Mouse (Mus musculus) adipose tissue, adult 10 weeks (tissue): ENCODE measurements around the gene Spryd3. TPM values are rescaled to one million over a fixed set of nuclear protein-coding genes. Genes with fewer than 3 reads are reported as not detected.

Source experiments
- polyA plus RNA-seq: library from polyadenylated mRNA; stranded (reverse); fragments of 350-450 nt; fragmentation: Illumina TruSeq; extraction: RNeasy Lipid Tissue Mini Kit (QIAGEN cat#74804); gene quantifications from one replicate; pipeline ENCODE4 v1.2.3, GENCODE M21; 2014; ENCODE audit warnings: low read depth, low replicate concordance

Gene Spryd3
- polyA plus RNA-seq, result 54.5 TPM

DNA sequence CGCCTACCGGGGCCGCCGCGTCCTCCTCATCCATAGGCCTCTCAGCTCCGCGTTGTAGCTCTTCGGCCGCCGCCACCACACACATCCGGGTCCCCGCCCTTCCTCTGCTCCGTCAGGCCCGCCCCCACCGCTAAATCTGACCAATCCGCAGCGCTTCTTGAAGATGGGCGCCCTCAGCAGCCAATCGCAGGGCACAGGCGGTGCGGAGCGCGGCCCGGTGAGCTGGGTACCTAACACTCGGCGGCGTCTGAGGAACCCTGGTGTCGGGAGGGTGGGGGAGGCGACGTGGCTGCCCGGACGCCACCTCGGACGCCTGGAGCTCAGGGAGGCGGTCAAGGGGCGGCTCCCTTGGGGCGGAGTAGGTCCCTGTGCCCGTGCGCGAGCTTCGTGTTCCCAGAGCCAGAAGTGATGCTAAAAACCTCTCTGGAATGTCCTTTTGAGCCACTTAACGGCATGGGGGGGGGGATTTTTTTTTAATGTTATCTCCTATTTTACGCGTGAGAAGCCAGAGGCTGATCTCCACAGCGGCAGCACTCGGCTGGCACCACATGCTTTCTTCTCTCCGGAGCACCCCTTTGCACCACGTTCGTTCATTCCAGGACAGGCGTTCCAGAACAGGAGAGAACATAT is at the start of gene Spryd3:
TSS of gene Spryd3 (minus strand) at position 106 of the 630 bp plus-strand sequence.

GRCm38 (mm10) chr15:102150301-102151135 is 14.5 kb upstream of the Spryd3 start, which contains the start of gene Soat2:
TSS of gene Soat2 (plus strand) at chr15:102150526.

DNA sequence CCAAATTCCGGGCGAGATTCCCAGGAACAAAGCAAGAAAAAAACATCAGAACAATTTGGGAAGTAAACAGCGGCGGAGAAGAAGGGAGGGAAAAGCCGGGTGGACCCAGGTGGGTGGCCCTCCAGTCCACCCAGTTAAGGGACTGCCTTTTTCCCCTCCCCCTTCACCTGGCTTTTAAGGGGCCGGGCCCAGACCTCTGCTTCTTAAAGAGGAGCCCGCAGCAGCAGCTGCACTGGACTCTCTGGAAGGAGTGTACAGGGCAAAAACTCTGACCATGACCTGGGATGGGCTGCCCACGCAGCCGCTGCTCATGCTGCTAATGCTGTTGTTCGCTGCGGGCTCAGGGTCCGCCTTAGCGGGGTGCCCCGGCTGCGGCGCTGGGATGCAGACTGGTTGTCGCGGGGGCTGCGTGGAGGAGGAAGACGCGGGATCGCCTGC is 8.3 kb upstream of the Spryd3 start, which contains the start of gene Igfbp6:
TSS of gene Igfbp6 (plus strand) at position 89 of the 438 bp plus-strand sequence.

GRCm38 (mm10) chr15:102100161-102100981 is 35.7 kb downstream of the Spryd3 start, which contains the start of gene Tns2:
TSS of gene Tns2 (plus strand) at chr15:102100413.

DNA sequence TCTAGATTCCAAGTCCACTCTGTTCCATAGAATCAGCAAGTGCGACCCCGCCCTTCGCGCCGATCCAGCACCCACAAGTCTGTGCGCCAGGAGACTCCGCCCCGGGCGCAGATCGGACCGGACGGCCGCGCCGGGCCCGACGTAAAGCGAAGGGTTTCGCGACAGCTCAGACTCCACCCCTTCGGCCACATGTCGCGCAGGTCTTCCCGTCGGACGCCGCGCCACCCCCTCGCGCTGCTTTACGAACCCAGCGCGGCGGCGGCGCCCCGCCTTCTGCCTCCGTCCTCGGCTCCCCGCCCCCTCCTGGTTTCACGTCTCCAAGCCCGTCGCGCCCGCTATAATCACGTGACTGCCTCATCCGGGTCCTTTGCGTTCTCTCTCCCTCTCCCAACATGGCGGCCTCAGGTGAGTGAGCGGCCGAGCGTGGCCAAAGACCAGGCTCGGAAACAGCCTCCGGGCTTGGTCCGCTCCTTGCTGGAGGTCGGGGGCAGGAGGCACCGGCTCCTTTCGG is 62.4 kb downstream of the Spryd3 start, which contains the start of gene Eif4b:
TSS of gene Eif4b (plus strand) at position 215 of the 511 bp plus-strand sequence.

Other genes with a start within 250 kb of the Spryd3 start
- not detected for gene Krt76, start 243.3 kb downstream of the Spryd3 start, polyA plus RNA-seq
- gene Krt4, start 211.5 kb downstream of the Spryd3 start, polyA plus RNA-seq, result not detected
- gene Krt79, start 195.9 kb downstream of the Spryd3 start, polyA plus RNA-seq, result 1.6 TPM
- 0.19 TPM for gene Krt78, start 181.9 kb downstream of the Spryd3 start, polyA plus RNA-seq
- gene Krt8, start 131.8 kb downstream of the Spryd3 start, polyA plus RNA-seq, result 197 TPM
- gene Krt18, start 108.1 kb downstream of the Spryd3 start, polyA plus RNA-seq, result 277 TPM
- gene Eif4b, start 62.5 kb downstream of the Spryd3 start, polyA plus RNA-seq, result 163 TPM
- gene Tns2, start 35.8 kb downstream of the Spryd3 start, polyA plus RNA-seq, result 102 TPM
- 147 TPM for gene Igfbp6, start 8.1 kb upstream of the Spryd3 start, polyA plus RNA-seq
- 0.40 TPM for gene Soat2, start 14.3 kb upstream of the Spryd3 start, polyA plus RNA-seq
- gene Zfp740, start 67.0 kb upstream of the Spryd3 start, polyA plus RNA-seq, result 63.0 TPM
- gene Csad, start 68.5 kb upstream of the Spryd3 start, polyA plus RNA-seq, result 192 TPM
- gene Itgb7, start 95.7 kb upstream of the Spryd3 start, polyA plus RNA-seq, result 5.4 TPM
- gene Rarg, start 121.3 kb upstream of the Spryd3 start, polyA plus RNA-seq, result 30.3 TPM
- gene Gm9918, start 134.3 kb upstream of the Spryd3 start, polyA plus RNA-seq, result 0.14 TPM
- gene Mfsd5, start 143.2 kb upstream of the Spryd3 start, polyA plus RNA-seq, result 30.6 TPM
- gene Espl1, start 160.0 kb upstream of the Spryd3 start, polyA plus RNA-seq, result 4.2 TPM
- 474 TPM for gene Pfdn5, start 189.9 kb upstream of the Spryd3 start, polyA plus RNA-seq
- gene Myg1, start 195.5 kb upstream of the Spryd3 start, polyA plus RNA-seq, result 45.1 TPM
- gene Aaas, start 214.5 kb upstream of the Spryd3 start, polyA plus RNA-seq, result 14.2 TPM
- gene Sp7, start 230.9 kb upstream of the Spryd3 start, polyA plus RNA-seq, result 0.10 TPM